Mouse (Mus musculus): Measurements from ENCODE around the gene Gm7879.

Gm7879 gene

DNA sequence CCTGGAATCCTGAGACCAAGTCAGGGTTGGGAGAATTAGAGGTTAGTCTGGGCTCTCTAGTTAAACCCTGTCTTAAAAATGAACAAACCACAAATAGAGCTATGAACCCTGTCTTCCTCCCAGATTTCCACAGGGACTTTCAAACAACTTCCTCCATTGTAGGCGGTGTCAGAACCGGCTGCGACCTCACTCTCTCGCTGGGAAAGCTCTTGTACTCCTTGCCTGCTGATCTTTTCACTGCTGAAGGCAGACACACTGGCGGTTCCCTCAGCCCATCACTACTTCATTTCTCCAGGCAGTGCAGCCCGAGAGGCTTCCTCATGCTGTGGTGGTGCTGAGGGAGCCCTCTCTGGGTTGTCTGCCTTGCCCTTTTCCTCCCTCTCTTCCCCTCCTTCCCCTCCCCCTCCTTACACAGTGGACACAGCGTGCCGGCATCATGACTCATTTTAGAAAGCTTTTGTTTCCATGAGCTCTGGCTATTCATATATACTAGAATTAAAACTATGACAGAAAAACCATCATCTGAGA lies 35.9 kb downstream of the Gm7879 start:
- DNase-seq, result peak; percentile 46 to 60

GRCm38 (mm10) chr5:43953241-43953640 lies 40.3 kb downstream of the Gm7879 start:
- no peak for DNase-seq

DNA sequence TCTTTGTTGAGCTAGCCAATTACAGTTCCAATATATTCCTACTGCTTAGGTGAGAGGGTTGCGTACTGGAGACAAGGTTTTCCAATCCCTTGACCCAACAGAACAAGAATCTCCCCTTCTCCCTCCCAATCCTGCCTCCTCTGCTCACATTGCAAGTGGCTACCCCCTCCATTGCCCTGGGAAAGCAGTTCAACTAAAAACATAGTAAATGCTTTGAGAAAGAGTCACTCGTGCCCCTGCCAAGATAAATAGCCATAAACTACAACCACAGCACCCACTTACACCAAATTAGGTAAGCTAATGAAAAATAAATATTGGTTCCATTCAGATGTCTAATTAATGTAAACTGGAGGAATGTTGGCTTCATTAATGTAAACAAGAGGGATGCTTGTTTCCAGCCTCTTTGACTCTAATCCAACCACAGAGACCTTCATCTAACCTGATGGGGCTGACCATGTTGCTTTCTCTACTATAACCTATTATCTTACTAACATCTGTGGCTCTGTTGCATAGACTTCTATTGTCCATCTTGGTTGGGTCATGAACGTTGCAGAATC lies 47.0 kb downstream of the Gm7879 start:
- no peak for DNase-seq

DNA sequence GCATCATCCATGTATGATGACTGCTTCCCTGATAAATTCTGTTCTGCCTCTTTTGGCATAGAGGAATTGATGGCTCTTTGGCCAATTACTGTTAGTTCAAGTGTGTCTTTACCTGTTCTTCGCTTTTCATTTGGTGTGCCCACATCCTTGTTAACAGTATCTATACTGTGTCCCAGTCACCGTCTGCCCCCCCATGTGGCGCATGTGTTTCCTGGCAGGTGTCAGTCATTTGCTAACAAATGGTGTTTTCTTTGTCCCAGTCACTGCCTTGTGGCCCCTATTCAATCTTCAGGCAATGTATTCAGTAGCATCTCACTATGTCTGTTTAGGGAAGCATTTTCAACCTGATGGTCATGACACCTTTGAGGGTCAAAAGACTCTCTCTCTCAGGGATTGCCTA lies 48.1 kb downstream of the Gm7879 start:
- no peak for DNase-seq
